In the genomic region with DNA sequence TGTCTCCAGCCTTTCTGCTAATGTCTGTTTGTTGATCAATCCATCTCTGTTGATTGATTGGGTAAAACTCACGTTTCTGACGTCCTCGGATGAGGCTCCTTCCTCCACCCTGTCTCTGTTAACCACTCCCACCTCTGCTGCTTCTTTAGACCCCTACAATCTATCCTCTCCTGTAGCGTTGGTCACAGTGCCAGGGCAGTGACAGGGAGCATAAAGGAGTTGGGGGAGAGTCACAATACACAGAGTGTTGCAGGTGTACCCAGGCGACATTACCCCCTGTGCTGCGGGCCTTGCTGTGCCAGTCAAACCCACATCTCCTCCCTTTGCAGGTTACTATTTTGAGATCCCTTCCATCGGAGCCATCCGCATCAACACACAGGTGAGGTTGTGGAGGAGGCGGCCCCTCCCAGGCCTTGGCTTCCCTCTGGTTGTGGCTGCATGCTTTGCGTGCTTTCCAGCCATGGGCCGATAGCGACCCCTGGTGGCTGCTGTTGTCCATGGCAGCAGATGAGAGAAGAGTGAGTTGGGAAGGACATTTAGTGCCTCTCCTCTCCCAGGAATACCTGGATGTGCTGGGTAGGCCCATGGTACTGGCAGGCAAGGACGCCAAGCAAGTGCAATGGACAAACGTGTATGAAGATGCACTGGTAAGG, we compare ENCODE assay signal across 8 mouse cellular contexts. TPM values are rescaled to one million over a fixed set of nuclear protein-coding genes. Genes with fewer than 3 reads are reported as not detected.
DNase-seq lines count a peak whose midpoint lies in the region; ATAC-seq and TF ChIP-seq lines count a peak whose summit lies in the region.

No protein-coding gene starts in this region.

- DNase-seq in CH12.LX (ENCODE audit: extremely low read depth): peak; percentile 65
- DNase-seq in brain, embryonic 14.5 days (ENCODE audit: low read depth): peak; percentile 89
- peak; percentile 25 for DNase-seq in fibroblast of lung, adult 2 months (ENCODE audit: low read depth)
- DNase-seq in heart, postnatal 14 days: peak; percentile 86 to 91
- DNase-seq in layer of hippocampus, adult 8-10 months (ENCODE audit: low spot score in 2 of 2): peak; percentile 55 to 85
- DNase-seq in lung, postnatal 0 days (ENCODE audit: low spot score): peak; percentile 81
- DNase-seq in ovary, postnatal 14 days (ENCODE audit: low spot score): peak; percentile 81
- peak; percentile 79 for DNase-seq in thymus, postnatal 0 days (ENCODE audit: low spot score)

- WGBS in lung, postnatal 0 days: 9% methylated on average over 14 of the region's 14 CpGs

- no peaks in the 10 kb centered on the region for H3K9me3 ChIP-seq in CH12.LX (replicated peaks; ENCODE audit: low read length)
- no peaks in the 10 kb centered on the region for H3K9me3 ChIP-seq in lung, postnatal 0 days (ENCODE audit: low read length)

- peak; percentile 44; the same call in 1 of the 2 replicates for ATAC-seq in lung, postnatal 0 days

- dilution Hi-C loops in CH12.LX (cut with MboI; ENCODE audit: extremely low pct_ligation_motif_present, extremely low pct_unique_long_range_greater_than_20kb, low sequenced_read_pairs): no loop called here

- intact Hi-C loops in heart, postnatal 14 days (cut with DNase I): loop anchor here (1.0 to 5.0 kb wide), 3 partner anchors 148 to 222 kb away; no protein-coding TSS in a partner anchor

- H3K4me1 ChIP-seq in CH12.LX (ENCODE audit: control insufficient read depth in 1 of 2, insufficient read depth in 2 of 2): 0 out of 4 replicates have a peak, but pooled peaks cover 0 to 3% of the 10 kb centered on the region in 2 experiments
- H3K4me1 ChIP-seq in lung, postnatal 0 days (ENCODE audit: insufficient read depth, low read depth, low read length): no peaks in the 10 kb centered on the region

- no peaks in the 10 kb centered on the region for H3K36me3 ChIP-seq in CH12.LX (replicated peaks in 1 of 2; ENCODE audit: control insufficient read depth in 1 of 2, insufficient read depth in 1 of 2, low read length in 1 of 2)
- H3K36me3 ChIP-seq in lung, postnatal 0 days (ENCODE audit: insufficient read depth, low read length): no peaks in the 10 kb centered on the region

- H3K9ac ChIP-seq in CH12.LX (ENCODE audit: insufficient read depth, low read depth): no peak overlapping the region
- no peak overlapping the region for H3K9ac ChIP-seq in lung, postnatal 0 days (replicated peaks; ENCODE audit: low read depth)

- peak; percentile 98 for TF ChIP-seq RAD21 in CH12.LX (IDR thresholded peaks at IDR 0.05; ENCODE audit: low read depth, low read length)

- H3K27me3 ChIP-seq in CH12.LX (replicated peaks): peaks cover 81% of the 10 kb centered on the region
- H3K27me3 ChIP-seq in lung, postnatal 0 days (replicated peaks; ENCODE audit: insufficient read depth, low read length): no peaks in the 10 kb centered on the region

- no peaks in the 10 kb centered on the region for H3K79me2 ChIP-seq in CH12.LX (replicated peaks; ENCODE audit: control insufficient read depth, extremely low read depth, insufficient read depth, poor library complexity, severe bottlenecking)

- no peak overlapping the region for H3K4me3 ChIP-seq in CH12.LX (replicated peaks in 1 of 3; ENCODE audit: low read depth in 2 of 3, low read length in 2 of 3, poor library complexity in 1 of 3)
- no peak overlapping the region for H3K4me3 ChIP-seq in lung, postnatal 0 days (ENCODE audit: low read depth, low read length)

- TF ChIP-seq POLR2A in CH12.LX (IDR thresholded peaks at IDR 0.05; ENCODE audit: low read depth, low read length): no peak
- no peak for TF ChIP-seq POLR2A in brain, embryonic 14.5 days (IDR thresholded peaks at IDR 0.05; ENCODE audit: borderline replicate concordance, extremely low read depth, insufficient read depth, insufficient read length, poor library complexity, severe bottlenecking)

- peak; percentile 95 to 98 for TF ChIP-seq CTCF in CH12.LX (conservative IDR thresholded peaks at IDR 0.05 in 1 of 2, IDR thresholded peaks at IDR 0.05 in 1 of 2; ENCODE audit: low read depth in 2 of 2, low read length in 2 of 2)
- peak; percentile 100 for TF ChIP-seq CTCF in brain, embryonic 14.5 days (IDR thresholded peaks at IDR 0.05; ENCODE audit: borderline replicate concordance, extremely low read depth, insufficient read depth, insufficient read length)
- peak; percentile 100 for TF ChIP-seq CTCF in lung, postnatal 0 days (IDR thresholded peaks at IDR 0.05)

- no peak overlapping the region for H3K4me2 ChIP-seq in CH12.LX (ENCODE audit: insufficient read depth, low read depth, poor library complexity, severe bottlenecking)
- H3K4me2 ChIP-seq in lung, postnatal 0 days (replicated peaks; ENCODE audit: low read depth, low read length): no peak overlapping the region

- H3K27ac ChIP-seq in CH12.LX (ENCODE audit: insufficient read depth, low read depth): no peak overlapping the region
- H3K27ac ChIP-seq in lung, postnatal 0 days (ENCODE audit: low read length): no peak overlapping the region

- no peak for TF ChIP-seq EP300 in CH12.LX (IDR thresholded peaks at IDR 0.05; ENCODE audit: low read length)
- no peak for TF ChIP-seq EP300 in lung, postnatal 0 days (IDR thresholded peaks at IDR 0.05)

- in situ Hi-C loops in CH12.LX (cut with MboI; ENCODE audit: low pct_ligation_motif_present, low pct_unique_long_range_greater_than_20kb, low sequenced_read_pairs): loop anchor here (5.0 kb wide), 1 partner anchor 147 kb away; no protein-coding TSS in a partner anchor

TF ChIP-seq in CH12.LX, 34 proteins besides CTCF, POLR2A, EP300 and RAD21 (continues in another document):
- TF ChIP-seq NELFE (IDR thresholded peaks at IDR 0.05; ENCODE audit: low read depth, low read length) (0 out of 2 replicates have a peak, but pooled peaks have one; percentile 41), MAFK (IDR thresholded peaks at IDR 0.05; ENCODE audit: insufficient replicate concordance, low read length) (no peak), E2F4 (IDR thresholded peaks at IDR 0.05; ENCODE audit: insufficient replicate concordance, low read depth, low read length) (no peak), RCOR1 (conservative IDR thresholded peaks at IDR 0.05; ENCODE audit: low read depth, low read length) (no peak), NRF1 (IDR thresholded peaks at IDR 0.05; ENCODE audit: low read depth, low read length) (no peak), IRF4 (IDR thresholded peaks at IDR 0.05; ENCODE audit: low read depth, low read length) (0 out of 2 replicates have a peak, but pooled peaks have one; percentile 30), JUN (IDR thresholded peaks at IDR 0.05; ENCODE audit: insufficient read depth, low read depth, low read length) (no peak), MEF2A (IDR thresholded peaks at IDR 0.05; ENCODE audit: borderline replicate concordance, low read depth, low read length) (0 out of 2 replicates have a peak, but pooled peaks have one; percentile 20), ZNF384 (IDR thresholded peaks at IDR 0.05; ENCODE audit: low read depth, low read length) (no peak), POLR2AphosphoS2 (IDR thresholded peaks at IDR 0.05; ENCODE audit: low read depth, low read length) (no peak)

RNA-seq across cellular contexts. Expression of a gene that starts 19.3 kb away (rescaled TPM):
- total RNA-seq in CH12.LX (2012; rRNA removed): 17.9 TPM in 2 replicates
- 10.0 and 13.0 TPM in 2 replicates for total RNA-seq in CH12.LX (2014; rRNA removed)
- polyA plus RNA-seq in CH12.LX (2012; ENCODE audit: insufficient read length, low read depth): 11.3 and 12.6 TPM in 2 replicates
- polyA plus RNA-seq in brain, embryonic 14.5 days (2012; rRNA removed): 37.3 and 42.1 TPM in 2 replicates
- total RNA-seq in heart, postnatal 14 days (2021): 10 to 100 TPM; 23.1 to 23.7 TPM
- total RNA-seq in layer of hippocampus, adult 8-10 months (2022): 10 to 100 TPM; 33.1 to 40.3 (median 36.2) TPM
- 48.4 and 48.5 TPM in 2 replicates for polyA plus RNA-seq in lung, postnatal 0 days (2015; fragmentation: Nextera tagmentation; extraction: Ambion mirVana)
- 35.0 and 37.1 TPM in 2 replicates for polyA plus RNA-seq in thymus, postnatal 0 days (2015; fragmentation: Nextera tagmentation; extraction: Ambion mirVana)

RNA-seq across cellular contexts. Expression of a gene that starts 27.6 kb away (rescaled TPM):
- 37.8 and 45.9 TPM in 2 replicates for total RNA-seq in CH12.LX (2012; rRNA removed)
- total RNA-seq in CH12.LX (2014; rRNA removed): 29.2 and 35.7 TPM in 2 replicates
- 23.6 and 23.8 TPM in 2 replicates for polyA plus RNA-seq in CH12.LX (2012; ENCODE audit: insufficient read length, low read depth)
- 34.3 and 45.7 TPM in 2 replicates for polyA plus RNA-seq in brain, embryonic 14.5 days (2012; rRNA removed)
- total RNA-seq in heart, postnatal 14 days (2021): 1 to 10 TPM; 3.4 to 4.9 TPM
- 10 to 100 TPM; 14.7 to 18.5 (median 16.5) TPM for total RNA-seq in layer of hippocampus, adult 8-10 months (2022)
- polyA plus RNA-seq in lung, postnatal 0 days (2015; fragmentation: Nextera tagmentation; extraction: Ambion mirVana): 29.7 and 34.7 TPM in 2 replicates
- polyA plus RNA-seq in thymus, postnatal 0 days (2015; fragmentation: Nextera tagmentation; extraction: Ambion mirVana): 48.5 and 49.8 TPM in 2 replicates

RNA-seq across cellular contexts. Expression of a gene that starts 27.6 kb away (rescaled TPM):
- total RNA-seq in CH12.LX (2012; rRNA removed) (28.0 and 31.4 TPM in 2 replicates), CH12.LX (2014; rRNA removed) (16.3 and 19.4 TPM in 2 replicates)
- polyA plus RNA-seq in CH12.LX (2012; ENCODE audit: insufficient read length, low read depth): 10.8 and 12.6 TPM in 2 replicates
- polyA plus RNA-seq in brain, embryonic 14.5 days (2012; rRNA removed): 74.5 and 109 TPM in 2 replicates
- 10 to 100 TPM; 13.6 to 17.1 TPM for total RNA-seq in heart, postnatal 14 days (2021)
- 10 to 100 TPM; 39.4 to 46.9 (median 44.5) TPM for total RNA-seq in layer of hippocampus, adult 8-10 months (2022)
- 24.7 and 28.0 TPM in 2 replicates for polyA plus RNA-seq in lung, postnatal 0 days (2015; fragmentation: Nextera tagmentation; extraction: Ambion mirVana)
- polyA plus RNA-seq in thymus, postnatal 0 days (2015; fragmentation: Nextera tagmentation; extraction: Ambion mirVana): 47.2 and 48.4 TPM in 2 replicates

RNA-seq across cellular contexts. Expression of a gene that starts 32.7 kb away (rescaled TPM):
- total RNA-seq in CH12.LX (2012; rRNA removed) (0.34 TPM in 1 of 2 replicates, not detected in the other), CH12.LX (2014; rRNA removed) (not detected in 2 replicates)
- polyA plus RNA-seq in CH12.LX (2012; ENCODE audit: insufficient read length, low read depth): 0.63 TPM in 1 of 2 replicates, not detected in the other
- 7.4 and 8.4 TPM in 2 replicates for polyA plus RNA-seq in brain, embryonic 14.5 days (2012; rRNA removed)
- total RNA-seq in heart, postnatal 14 days (2021): not detected
- total RNA-seq in layer of hippocampus, adult 8-10 months (2022): 1 to 10 TPM; 4.5 to 7.8 (median 6.3) TPM
- 9.1 and 10.7 TPM in 2 replicates for polyA plus RNA-seq in lung, postnatal 0 days (2015; fragmentation: Nextera tagmentation; extraction: Ambion mirVana)
- 0.89 and 1.5 TPM in 2 replicates for polyA plus RNA-seq in thymus, postnatal 0 days (2015; fragmentation: Nextera tagmentation; extraction: Ambion mirVana)

RNA-seq across cellular contexts. Expression of a gene that starts 36.9 kb away (rescaled TPM):
- total RNA-seq in CH12.LX (2012; rRNA removed) (17.7 and 18.5 TPM in 2 replicates), CH12.LX (2014; rRNA removed) (15.3 and 15.9 TPM in 2 replicates)
- polyA plus RNA-seq in CH12.LX (2012; ENCODE audit: insufficient read length, low read depth): 11.6 and 12.2 TPM in 2 replicates
- polyA plus RNA-seq in brain, embryonic 14.5 days (2012; rRNA removed): 31.5 and 34.2 TPM in 2 replicates
- total RNA-seq in heart, postnatal 14 days (2021): 10 to 100 TPM; 23.6 to 24.5 TPM
- total RNA-seq in layer of hippocampus, adult 8-10 months (2022): 10 to 100 TPM; 17.3 to 22.5 (median 19.0) TPM
- 86.1 and 97.7 TPM in 2 replicates for polyA plus RNA-seq in lung, postnatal 0 days (2015; fragmentation: Nextera tagmentation; extraction: Ambion mirVana)
- 52.1 and 56.2 TPM in 2 replicates for polyA plus RNA-seq in thymus, postnatal 0 days (2015; fragmentation: Nextera tagmentation; extraction: Ambion mirVana)

Comparison
In these comparisons a context has a peak if more than half of its experiments do, and no peak if none do; other contexts are left out.
1. DNase-seq: peak in every context shown above with its lines; median percentile 89 in brain, embryonic 14.5 days; 88 in heart, postnatal 14 days; 81 in lung, postnatal 0 days; 81 in ovary, postnatal 14 days; 79 in thymus, postnatal 0 days; 70 in layer of hippocampus, adult 8-10 months; 65 in CH12.LX; 25 in fibroblast of lung, adult 2 months.